Mouse (Mus musculus) left cerebral cortex, postnatal 25 days (tissue): ENCODE results near the gene Rexo1. TPM values are rescaled to one million over a fixed set of nuclear protein-coding genes. Genes with fewer than 3 reads are reported as not detected.

Experiments used
- DNase-seq, 2 experiments: peaks; one replicate each; pipeline ENCODE4 v3.0.0; 2022; ENCODE audit warnings: low spot score in 2 of 2, mixed read lengths in 1 of 2
- intact Hi-C: fragments of 180-260 bp; cut with DNase I; formaldehyde crosslinking; loops from one replicate; pipeline ENCODE4 v1.15.1; 2025
- total RNA-seq, 2 experiments: library from RNA; stranded (reverse); gene quantifications; 2 replicates each; pipeline ENCODE4 v1.2.3; 2021

Rexo1 gene
- total RNA-seq, 2 experiments from 2014 or later = 44.8 to 45.7 TPM

GRCm38 (mm10) chr10:80569664-80570066 lies 8.3 kb upstream of the Rexo1 start:
- no peak for DNase-seq
- intact Hi-C loops = no loop called here

GRCm38 (mm10) chr10:80568876-80569275 lies 7.5 kb upstream of the Rexo1 start:
- DNase-seq = no peak
- intact Hi-C loops = no loop called here

- intact Hi-C loops = loop anchor here (2.0 kb wide), 1 partner anchor 56 kb away; the partner anchor contains the start of gene Csnk1g2
- peak; percentile 89 to 90 for DNase-seq
These were observed 5.2 kb upstream of the Rexo1 start for GRCm38 (mm10) chr10:80566375-80567092.

- intact Hi-C loops = no loop called here
- no peak for DNase-seq
These were observed 739 bp downstream of the Rexo1 start for GRCm38 (mm10) chr10:80560621-80561020.

GRCm38 (mm10) chr10:80559431-80559830 lies 1.9 kb downstream of the Rexo1 start:
- intact Hi-C loops = no loop called here

GRCm38 (mm10) chr10:80557346-80557965 lies 3.9 kb downstream of the Rexo1 start:
- intact Hi-C loops = loop anchor here (1.0 kb wide), 1 partner anchor 111 kb away; no protein-coding TSS in a partner anchor

More at GRCm38 (mm10) chr10:80559431-80559830, 1.9 kb downstream of the Rexo1 start:
- DNase-seq = no peak

GRCm38 (mm10) chr10:80553997-80554396 lies 7.4 kb downstream of the Rexo1 start:
- no peak for DNase-seq
- intact Hi-C loops = no loop called here

More at GRCm38 (mm10) chr10:80557346-80557965, 3.9 kb downstream of the Rexo1 start:
- peak; percentile 66 to 73 for DNase-seq

- intact Hi-C loops = no loop called here
These were observed 7.8 kb downstream of the Rexo1 start for GRCm38 (mm10) chr10:80553575-80553974.

GRCm38 (mm10) chr10:80552364-80552763 lies 9.0 kb downstream of the Rexo1 start:
- no peak for DNase-seq
- intact Hi-C loops = no loop called here

More at GRCm38 (mm10) chr10:80553575-80553974, 7.8 kb downstream of the Rexo1 start:
- no peak for DNase-seq

- intact Hi-C loops = loop anchor here (2.0 to 5.0 kb wide), 2 partner anchors 42 to 102 kb away; no protein-coding TSS in a partner anchor
- DNase-seq = no peak
These were observed 12.1 kb downstream of the Rexo1 start for GRCm38 (mm10) chr10:80549279-80549678.

GRCm38 (mm10) chr10:80548428-80549006 lies 12.8 kb downstream of the Rexo1 start:
- peak in 1 of 2 experiments; percentile 45 for DNase-seq
- intact Hi-C loops = loop anchor here (2.0 to 5.0 kb wide), 2 partner anchors 41 to 102 kb away; no protein-coding TSS in a partner anchor

- intact Hi-C loops = loop anchor here (5.0 kb wide), 1 partner anchor 40 kb away; no protein-coding TSS in a partner anchor
- no peak for DNase-seq
These were observed 13.8 kb downstream of the Rexo1 start for GRCm38 (mm10) chr10:80547539-80547938.

- no peak for DNase-seq
- intact Hi-C loops = loop anchor here (5.0 kb wide), 1 partner anchor 40 kb away; no protein-coding TSS in a partner anchor
These were observed 14.4 kb downstream of the Rexo1 start for GRCm38 (mm10) chr10:80546945-80547344.

GRCm38 (mm10) chr10:80545590-80545989 lies 15.8 kb downstream of the Rexo1 start:
- intact Hi-C loops = loop anchor here (5.0 kb wide), 1 partner anchor 38 kb away; no protein-coding TSS in a partner anchor
- DNase-seq = no peak

GRCm38 (mm10) chr10:80543873-80544272 lies 17.5 kb downstream of the Rexo1 start:
- DNase-seq = no peak
- intact Hi-C loops = no loop called here

- intact Hi-C loops = no loop called here
- no peak for DNase-seq
These were observed 21.9 kb downstream of the Rexo1 start for GRCm38 (mm10) chr10:80539493-80539892.

GRCm38 (mm10) chr10:80538710-80539394 lies 22.5 kb downstream of the Rexo1 start, which contains the start of gene Atp8b3:
TSS of gene Atp8b3 (minus strand) at chr10:80539124.
- intact Hi-C loops = no loop called here
- DNase-seq = peak in 1 of 2 experiments; percentile 37

- intact Hi-C loops = no loop called here
- no peak for DNase-seq
These were observed 23.2 kb downstream of the Rexo1 start for GRCm38 (mm10) chr10:80538180-80538579.

- no peak for DNase-seq
- intact Hi-C loops = no loop called here
These were observed 25.6 kb downstream of the Rexo1 start for GRCm38 (mm10) chr10:80535711-80536110.
